Mouse (Mus musculus) CH12F3 (cell line): ENCODE data around the gene Rpl10a.
"Not testable (repeated sequence)": the region's sequence is repeated elsewhere in the genome, so short reads cannot be mapped to it uniquely, and the experiment has no call there.

ENCODE experiments used
- in situ Hi-C: fragments of 300-500 bp; cut with MboI; formaldehyde crosslinking; loops from 2 replicates; pipeline ENCODE4 v1.14.3; 2020; ENCODE audit warnings: low sequenced_read_pairs

The Rpl10a gene

DNA sequence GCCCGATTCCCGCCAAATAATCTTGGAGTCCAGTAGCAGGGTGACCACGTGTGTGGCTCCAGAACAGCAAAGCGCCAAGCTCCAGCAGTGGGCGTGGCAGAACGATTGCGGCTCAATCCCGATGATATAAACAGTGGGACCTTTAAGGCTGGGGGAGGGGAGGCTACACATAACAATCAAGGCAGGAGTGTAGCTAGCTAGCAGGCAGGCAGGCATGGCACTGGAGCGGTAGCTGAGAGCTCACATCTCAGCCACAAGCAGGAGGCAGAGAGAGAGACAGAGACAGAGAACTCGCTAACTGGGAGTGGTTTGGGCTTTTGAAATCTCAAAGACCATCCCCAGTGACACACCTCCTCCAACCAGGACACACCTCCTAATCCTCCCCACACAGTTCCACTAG lies 23.1 kb upstream of the Rpl10a start:
- in situ Hi-C loops = loop anchor here (10.0 kb wide), 1 partner anchor 60 kb away; no protein-coding TSS in a partner anchor

DNA sequence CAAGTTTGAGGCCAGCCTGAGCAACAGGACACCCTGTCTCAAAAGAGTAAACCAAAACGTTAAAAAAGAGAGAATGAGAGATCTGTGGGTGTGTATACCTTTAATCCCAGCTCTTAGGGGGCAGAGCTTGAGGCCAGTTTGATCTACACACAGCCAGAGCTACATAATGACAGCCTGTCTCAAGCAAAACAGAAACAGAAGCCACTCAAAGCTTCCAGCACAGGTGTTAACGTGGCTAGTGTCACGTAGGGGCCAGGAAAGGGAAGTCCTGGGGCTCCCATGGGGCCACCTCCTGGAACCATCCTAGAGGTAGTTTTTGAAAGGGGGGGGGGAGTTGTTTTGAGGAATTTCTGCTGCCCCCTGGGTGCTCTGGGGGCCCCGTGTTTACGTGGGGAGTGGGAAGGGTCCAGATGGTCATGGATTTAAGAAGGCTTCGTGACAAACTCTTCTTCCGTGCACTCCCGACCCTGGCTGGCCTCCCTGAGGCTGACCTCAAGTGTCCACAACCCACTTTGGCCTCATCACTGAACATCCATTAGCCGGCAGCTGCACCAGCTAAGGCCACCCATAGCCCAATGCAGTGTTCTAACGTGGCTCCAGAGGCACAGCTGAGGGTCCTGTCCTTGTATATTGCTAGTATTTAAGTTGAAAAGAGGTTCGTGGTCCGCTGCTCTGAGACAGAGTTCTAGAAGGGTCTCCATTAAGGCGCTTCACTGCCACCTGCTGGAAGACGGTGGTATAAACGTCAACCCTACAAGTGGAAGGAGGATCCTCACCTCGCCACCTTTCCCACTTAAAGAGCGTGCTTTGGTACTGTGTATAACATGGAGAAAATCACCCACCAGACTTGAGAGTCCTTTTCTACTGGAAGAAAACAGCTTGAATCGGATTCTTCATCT lies 19.7 kb upstream of the Rpl10a start:
- in situ Hi-C loops = loop anchor here (10.0 kb wide), 1 partner anchor 64 kb away; no protein-coding TSS in a partner anchor

DNA sequence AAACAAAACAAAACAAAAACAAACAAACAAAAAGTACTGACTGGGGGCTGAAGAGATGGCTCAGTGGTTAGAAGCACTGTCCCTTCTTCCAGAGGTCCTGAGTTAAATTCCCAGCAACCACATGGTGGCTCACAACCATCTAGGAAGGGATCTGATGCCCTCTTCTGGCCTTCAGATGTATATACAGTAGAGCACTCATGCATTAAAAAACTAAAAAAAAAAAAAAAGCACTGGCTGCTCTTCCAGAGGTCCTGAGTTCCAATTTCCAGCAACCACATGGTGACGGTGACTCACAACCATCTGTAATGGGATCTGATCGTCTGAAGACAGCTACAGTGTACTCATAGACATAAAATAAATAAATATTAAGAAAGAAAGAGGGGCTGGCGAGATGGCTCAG lies 17.4 kb upstream of the Rpl10a start:
- in situ Hi-C loops = no loop called here

DNA sequence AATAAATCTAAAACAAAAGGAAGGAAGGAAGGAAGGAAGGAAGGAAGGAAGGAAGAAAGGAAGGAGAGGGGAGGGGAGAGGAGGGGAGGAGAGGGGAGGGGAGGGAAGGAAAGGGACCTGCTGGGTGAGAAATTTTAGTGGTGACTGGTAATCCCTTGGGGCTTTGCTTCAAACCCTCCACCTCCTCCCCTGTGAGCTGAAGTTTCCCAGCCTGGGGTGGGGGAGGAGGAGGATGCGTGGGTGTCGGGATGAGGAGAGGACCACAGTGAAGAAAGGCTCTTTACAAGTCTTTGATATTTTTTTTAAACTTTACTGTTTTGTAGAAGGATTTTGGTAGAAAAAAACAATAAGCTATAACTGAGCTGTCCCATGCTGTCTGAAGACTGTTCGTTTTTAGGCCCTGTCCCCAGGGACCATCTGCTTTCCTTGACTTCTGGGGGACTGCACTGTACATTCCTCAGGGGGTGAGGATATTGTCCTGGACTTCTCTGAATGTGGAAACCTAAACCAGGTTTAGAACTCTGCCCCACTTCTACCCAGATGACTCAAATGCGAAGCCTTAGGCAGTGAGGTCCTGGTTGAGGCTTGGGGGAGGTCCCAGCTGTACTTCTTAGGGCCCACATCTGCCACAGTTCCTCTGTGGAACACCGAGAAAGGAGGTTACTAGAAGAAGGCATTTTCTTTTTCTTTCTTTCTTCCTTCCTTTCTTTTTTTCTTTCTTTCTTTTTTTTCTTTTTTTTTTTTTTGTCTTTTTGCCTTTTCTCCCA lies 16.7 kb upstream of the Rpl10a start:
- in situ Hi-C loops = no loop called here

DNA sequence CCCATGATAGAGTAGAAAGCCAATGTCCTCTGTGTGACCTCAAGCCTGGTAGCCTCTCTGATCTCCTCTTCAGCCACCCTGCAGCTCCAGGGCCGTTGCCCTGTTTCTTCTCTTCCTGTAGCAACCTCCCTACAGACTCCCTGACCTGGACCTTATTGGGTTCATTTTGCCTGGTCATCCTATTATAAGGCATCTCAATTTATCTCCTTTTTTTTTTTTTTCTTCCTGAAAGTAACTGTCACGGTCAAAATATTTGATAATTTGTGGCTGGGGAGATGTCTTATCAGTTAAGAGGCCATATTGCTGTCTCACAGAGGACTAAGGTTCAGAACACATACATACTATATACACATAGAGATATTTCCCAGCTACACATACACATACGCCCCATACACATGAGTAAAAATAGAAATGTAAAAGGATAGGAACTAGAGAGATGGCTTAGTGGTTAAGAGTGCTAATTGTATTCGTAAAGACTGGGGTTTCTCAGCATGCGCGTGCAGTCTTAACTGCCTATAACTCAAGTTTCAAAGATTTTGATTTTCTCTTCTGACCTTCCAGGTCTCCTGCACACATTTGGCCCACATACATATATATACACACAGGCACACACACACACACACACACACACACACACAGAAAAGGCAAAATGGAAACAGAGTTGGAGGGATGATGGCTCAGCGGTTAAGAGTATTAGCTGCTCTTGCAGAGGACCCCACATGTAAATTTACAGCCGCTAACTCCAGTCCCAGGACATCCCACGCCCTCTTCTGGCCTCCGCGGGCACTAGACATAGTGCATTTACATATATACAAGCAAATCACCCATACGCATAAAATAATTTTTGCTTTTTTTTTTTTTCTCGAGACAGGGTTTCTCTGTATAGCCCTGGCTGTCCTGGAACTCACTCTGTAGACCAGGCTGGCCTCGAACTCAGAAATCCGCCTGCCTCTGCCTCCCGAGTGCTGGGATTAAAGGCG lies 15.7 kb upstream of the Rpl10a start:
- in situ Hi-C loops = no loop called here

DNA sequence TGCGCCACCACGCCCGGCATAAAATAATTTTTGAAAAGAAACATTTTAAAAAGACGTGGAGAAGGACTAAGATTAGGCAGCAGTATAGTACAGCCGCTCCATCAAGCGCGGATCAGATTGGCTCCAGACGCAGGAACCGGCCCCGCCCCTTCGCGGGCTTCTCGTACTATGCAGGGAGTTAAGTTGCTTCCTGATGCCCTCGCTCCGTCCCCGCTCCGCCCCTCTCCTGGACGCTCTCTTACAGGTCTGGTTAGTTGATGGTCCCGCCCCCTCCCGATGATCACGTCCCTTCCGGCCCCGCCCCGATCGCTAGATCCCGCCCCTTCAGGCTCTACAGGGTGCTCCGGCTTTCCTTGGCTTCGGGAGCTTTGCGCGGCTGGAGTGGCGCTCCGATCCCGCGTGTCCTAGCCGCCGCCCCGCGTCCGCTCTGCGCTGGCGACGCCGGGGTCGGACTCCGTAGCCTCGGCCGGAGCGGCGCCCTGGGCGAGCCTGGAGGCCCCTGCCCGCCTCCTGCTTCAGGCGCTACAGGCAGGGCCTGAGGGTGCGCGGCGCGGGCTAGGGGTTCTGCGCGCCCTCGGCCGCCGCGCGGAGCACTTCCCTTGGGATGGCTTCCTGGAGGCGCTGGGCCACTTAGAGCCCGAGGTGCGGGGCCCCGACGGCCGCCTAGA lies 14.9 kb upstream of the Rpl10a start, which contains the start of gene Fance:
Gene Fance (plus strand): TSS at position 308 of the 668 bp plus-strand sequence.
- in situ Hi-C loops = no loop called here

DNA sequence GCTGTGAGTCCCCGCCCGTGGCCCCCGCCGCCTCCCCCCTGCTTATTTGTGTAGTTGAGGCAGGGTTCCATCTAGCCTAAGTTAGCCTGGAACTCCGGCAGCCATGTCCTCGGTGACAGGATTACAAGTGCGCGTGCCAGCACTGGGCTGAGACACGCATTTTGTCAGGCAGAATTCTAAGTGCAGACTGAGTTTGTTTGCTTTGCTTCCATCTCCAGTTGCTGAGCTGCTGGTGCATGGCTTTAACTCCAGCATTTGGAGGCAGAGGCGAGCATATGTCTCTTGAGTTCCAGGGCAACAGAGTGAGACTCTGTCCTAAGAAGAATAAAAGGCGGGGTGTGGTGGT lies 14.4 kb upstream of the Rpl10a start:
- in situ Hi-C loops = no loop called here

DNA sequence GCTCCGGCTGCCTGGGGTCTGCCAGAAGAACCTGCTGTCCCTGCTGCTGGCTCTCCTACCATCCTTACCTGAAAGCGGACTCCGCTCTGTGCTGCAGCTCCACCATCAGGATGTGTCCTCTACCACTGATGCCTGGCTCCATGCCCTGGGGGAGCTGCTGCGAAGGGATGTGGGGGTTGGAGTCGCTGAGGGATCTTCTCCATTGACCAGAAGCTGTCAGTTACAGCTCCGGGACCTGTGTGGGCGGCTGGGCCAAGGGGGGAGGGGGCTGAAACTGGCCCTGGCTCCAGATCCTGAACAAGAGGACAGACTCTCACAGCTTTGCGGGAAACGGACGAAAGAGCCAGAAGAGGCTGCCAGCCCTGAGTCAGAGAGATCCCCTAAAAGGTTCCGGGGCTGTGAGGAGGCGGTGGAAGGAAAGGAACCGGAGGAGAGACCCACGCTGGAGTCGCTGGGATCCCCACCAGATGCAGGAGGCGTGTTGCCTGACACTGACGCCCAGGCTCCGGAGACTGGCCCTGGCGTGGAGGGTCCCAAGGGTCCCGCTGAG lies 12.6 kb upstream of the Rpl10a start:
- in situ Hi-C loops = no loop called here

DNA sequence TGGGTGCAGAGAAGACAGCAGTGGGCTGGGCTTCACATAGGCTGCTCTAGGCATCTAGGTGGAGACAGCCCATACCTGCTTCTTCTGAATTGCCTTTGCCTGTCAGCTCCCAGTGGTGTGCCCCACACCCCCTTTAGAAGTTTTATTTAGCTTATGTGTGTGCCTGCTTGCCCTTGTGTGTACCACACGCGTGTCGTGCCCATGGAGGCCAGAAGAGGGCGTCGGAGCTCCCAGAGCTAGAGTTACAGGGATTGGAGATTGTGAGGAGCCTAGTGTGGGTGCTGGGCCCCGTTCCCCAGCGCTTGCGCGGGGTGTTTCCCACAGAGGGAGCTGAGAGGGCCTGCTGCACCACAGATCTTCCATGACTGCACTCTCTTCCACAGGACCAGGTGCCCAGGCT lies 11.8 kb upstream of the Rpl10a start:
- in situ Hi-C loops = no loop called here

DNA sequence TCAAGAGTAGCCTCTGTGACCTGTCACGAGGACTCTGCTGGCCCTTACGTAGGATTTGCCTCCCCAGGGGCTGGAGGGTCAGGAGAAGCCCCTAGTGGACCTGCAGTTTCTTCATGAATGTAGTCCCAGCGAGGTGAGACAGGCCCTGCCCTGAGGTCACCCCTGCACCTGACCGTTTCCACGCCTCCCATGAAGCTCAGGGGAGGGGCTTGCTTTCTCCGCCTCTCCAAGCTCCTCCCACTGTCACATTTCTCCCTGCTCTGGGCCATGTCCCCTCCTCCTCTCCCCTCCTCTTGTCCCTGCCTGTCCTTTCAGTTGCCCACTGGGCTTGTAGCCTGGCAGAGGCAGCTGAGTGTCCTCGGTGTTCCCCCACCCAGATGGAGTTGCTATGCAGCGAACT lies 11.2 kb upstream of the Rpl10a start:
- in situ Hi-C loops = no loop called here

DNA sequence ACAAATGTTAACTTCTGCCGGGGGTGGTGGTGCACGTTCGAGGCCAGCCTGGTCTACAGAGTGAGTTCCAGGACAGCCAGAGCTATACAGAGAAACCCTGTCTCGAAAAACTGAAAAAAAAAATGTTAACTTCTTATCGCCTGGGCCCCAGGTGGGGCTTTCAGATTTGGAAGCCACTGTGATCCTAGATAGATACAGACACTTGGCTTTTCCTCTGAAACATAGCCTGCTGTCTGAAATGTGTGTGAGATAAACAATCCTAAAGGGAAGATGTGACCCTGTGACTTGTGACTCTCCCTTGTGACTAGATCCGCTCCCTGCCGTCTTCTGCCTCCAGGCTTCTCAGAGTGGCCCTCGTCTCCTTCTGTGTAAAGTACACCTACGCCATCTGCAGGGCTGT lies 10.5 kb upstream of the Rpl10a start:
- in situ Hi-C loops = no loop called here

DNA sequence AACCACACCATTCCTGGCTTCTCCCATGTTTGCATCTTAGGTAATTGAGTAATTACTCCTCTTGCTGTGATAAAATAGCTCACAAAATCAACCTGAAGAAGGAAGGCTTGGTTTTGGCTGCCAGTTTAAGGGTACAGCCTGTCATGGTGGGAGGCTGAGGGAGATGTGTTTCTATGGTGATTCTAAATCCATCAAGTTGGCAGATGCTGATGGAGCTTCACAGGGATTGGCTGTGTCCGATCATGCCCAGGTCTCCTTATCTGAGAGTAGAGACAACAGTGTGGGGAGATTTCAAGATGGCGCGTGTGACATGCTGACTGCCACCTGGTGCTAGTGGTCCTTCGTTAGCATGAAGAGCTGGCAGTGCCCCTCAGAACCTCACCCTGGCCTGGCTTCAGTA lies 6.6 kb upstream of the Rpl10a start:
- in situ Hi-C loops = no loop called here

DNA sequence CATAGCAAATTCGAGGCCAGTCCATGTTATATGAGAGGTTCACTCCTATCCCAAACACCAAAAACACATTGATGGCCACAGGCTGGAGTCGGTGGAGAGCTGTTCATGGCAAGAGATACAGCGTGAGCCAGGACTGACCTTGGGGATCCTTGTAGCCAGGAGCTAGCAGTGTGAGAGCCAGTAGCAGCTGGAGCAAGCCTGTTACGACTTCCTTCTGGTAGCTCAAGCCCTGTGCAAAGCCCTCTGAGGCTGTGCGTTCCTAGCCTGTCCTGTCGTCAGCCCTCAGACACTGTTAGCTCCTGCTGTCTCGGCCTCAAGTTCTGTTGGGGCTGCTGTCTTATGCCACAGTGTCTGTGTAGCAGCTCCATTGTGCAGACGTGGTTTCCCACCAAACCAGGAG lies 4.5 kb upstream of the Rpl10a start:
- in situ Hi-C loops = no loop called here

DNA sequence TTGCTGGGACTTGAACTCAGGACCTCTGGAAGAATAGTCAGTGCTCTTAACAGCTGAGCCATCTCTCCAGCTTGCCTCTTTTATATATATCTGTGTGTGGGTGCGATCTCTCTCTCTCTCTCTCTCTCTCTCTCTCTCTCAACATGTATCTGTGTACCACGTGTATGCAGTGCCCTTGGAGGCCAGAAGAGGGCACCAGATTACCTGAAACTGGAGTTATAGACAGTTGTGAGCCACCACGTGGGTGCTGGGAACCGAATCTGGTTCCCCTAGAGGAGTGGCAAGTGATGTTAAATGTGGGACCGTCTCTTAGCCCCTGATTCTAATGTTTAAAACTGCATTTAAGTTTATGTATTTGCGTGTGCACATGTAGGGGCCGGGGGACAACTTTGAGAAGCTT lies 3.9 kb upstream of the Rpl10a start:
- in situ Hi-C loops = not testable (repeated sequence)

DNA sequence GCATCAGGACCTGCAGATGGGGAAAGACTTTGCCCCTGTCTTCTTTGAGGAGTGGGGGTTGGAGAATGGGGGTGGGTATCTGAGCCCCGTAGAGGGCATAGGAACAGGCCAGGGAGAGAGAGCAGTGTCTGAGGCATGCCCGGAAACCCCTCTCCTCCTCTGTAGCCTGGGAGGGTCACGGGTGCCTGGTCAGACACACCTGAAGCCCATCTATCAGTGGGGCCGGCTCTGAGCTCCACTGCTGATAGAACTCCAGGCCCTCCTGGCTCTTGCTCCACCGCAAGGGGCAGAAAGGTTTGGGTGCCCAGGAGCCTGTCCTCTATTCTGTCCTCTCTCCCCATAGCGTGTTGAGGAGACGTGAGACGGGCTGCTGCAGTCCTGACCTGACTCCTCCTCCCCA lies 2.5 kb upstream of the Rpl10a start:
- in situ Hi-C loops = no loop called here

DNA sequence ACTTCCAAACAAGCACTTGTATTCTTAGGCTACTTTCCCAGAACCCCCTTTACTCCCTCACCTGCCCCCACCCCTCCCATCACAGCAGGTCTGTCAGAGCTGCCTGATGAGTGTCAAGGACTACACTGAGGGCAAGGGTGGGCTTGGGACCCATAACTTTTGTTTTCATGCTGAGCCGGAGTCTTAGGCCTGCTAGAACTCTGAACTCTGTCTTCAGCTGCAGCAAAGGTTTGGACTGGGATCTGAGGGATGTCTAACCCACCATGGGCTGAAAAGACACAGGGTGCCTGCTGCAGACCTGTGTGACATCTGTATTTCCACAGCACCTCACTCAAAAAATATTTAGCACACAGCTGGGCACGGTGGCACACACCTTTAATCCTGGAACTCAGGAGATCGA lies 1.3 kb upstream of the Rpl10a start:
- in situ Hi-C loops = no loop called here

DNA sequence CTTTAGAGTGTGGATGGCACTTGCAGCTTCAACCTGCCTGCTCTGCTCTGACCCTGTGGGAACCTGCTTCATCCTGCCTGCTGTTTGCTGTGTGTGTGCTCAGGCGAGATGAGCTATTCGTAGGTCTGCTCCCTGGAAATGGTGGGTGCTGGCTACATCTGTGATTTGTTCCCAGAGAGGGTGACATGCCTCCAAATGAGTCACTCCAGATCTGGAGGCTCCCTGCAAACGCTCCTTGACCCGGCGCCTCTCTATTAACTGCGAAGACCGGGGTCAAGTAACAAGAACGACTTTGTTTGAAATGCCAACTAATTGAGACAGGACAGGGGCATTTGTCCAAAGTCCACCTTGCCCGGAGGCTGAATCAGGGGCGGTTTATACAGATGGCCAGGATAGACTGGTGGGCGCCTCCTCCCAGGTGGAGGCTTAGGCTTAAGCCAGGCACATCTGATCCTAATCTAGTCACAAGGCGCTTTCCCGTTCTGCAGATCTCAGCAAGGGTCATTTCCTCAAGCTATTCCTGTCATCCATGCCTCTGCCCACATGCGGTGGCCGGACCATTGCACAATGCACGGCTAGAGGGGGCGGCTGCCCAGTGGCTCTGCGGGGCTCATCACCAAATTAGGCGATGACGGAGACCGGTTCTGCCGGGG lies 472 bp upstream of the Rpl10a start:
- in situ Hi-C loops = no loop called here

DNA sequence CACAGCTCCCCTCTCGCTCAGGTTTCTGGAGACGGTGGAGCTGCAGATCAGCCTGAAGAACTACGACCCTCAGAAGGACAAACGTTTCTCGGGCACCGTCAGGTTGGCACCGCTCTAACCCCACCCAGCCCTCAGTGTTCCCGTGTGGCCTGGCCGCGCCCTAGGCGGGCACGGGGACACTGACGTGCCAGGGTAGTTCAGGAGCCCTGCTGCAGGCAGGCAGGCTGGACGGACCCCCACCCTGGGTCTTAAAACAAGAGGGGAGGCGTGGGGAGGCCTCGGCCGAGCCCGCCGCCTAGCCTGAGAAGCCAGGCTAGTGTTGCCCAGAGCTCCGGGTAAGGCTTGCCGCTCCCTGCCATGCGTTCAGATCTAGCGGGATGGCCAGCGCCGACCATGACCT lies 675 bp downstream of the Rpl10a start:
- in situ Hi-C loops = no loop called here

DNA sequence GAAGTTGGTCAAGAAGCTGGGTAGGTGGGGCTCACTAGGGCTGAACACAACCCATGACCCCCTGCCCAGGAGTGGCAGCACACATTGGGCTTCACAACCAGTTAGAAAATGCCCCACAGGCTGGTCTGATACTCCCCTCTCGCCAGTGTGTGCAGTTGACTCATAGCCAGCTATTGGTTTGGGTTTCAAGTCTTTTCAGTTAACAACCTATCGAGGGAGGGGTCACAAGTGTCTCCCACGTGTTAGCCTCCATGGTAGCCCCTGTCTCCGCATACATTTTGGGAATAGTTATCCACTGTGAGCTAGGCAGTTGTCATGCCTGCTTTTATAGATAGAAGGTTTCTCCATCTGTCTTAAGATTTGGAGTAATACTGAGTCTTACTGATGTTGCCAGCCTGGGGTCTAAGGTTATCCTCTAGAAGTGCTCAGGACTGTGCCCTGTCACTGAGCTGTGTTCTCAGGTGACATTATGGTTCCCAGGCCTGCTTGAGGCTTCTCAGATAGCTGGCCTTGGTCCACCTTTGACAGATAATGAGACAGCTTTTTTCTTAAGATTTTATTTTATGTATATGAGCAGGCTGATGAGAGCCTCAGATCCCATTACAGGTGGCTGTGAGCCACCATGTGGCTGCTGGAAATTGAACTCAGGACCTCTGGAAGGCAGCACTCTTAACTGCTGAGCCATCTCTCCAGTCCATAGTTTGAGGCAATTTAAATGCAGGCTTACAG lies 1.4 kb downstream of the Rpl10a start:
- in situ Hi-C loops = no loop called here
